Mouse (Mus musculus): ENCODE results near the gene Incenp. TPM values are rescaled to one million over a fixed set of nuclear protein-coding genes. Genes with fewer than 3 reads are reported as not detected.
A peak's percentile ranks its signal among the peaks of the same experiment; 100 is the strongest.

Gene Incenp
- total RNA-seq (2014; fragmentation: Nextera tagmentation) (147 and 222 TPM in 2 replicates), total RNA-seq (2017) (82.0 and 83.4 TPM in 2 replicates)

GRCm38 (mm10) chr19:9899072-9899779, at the start of gene Incenp:
Gene Incenp (minus strand): TSS chr19:9899551.
- ATAC-seq (replicated peaks; ENCODE audit: low FRiP score, low TSS enrichment, poor library complexity, severe bottlenecking): peak; percentile 99

- no peak for ATAC-seq (replicated peaks; ENCODE audit: low FRiP score, low TSS enrichment, poor library complexity, severe bottlenecking)
These were observed 47.6 kb upstream of the Incenp start for GRCm38 (mm10) chr19:9946986-9947385.

- no peak for ATAC-seq (replicated peaks; ENCODE audit: low FRiP score, low TSS enrichment, poor library complexity, severe bottlenecking)
These were observed 46.6 kb upstream of the Incenp start for GRCm38 (mm10) chr19:9945800-9946564.

- ATAC-seq (replicated peaks; ENCODE audit: low FRiP score, low TSS enrichment, poor library complexity, severe bottlenecking): no peak
These were observed 43.5 kb upstream of the Incenp start for GRCm38 (mm10) chr19:9942539-9943533.

GRCm38 (mm10) chr19:9941809-9942208, 42.5 kb upstream of the Incenp start:
- ATAC-seq (replicated peaks; ENCODE audit: low FRiP score, low TSS enrichment, poor library complexity, severe bottlenecking): no peak

GRCm38 (mm10) chr19:9940903-9941302, 41.6 kb upstream of the Incenp start:
- no peak for ATAC-seq (replicated peaks; ENCODE audit: low FRiP score, low TSS enrichment, poor library complexity, severe bottlenecking)

GRCm38 (mm10) chr19:9939841-9940240, 40.5 kb upstream of the Incenp start:
- ATAC-seq (replicated peaks; ENCODE audit: low FRiP score, low TSS enrichment, poor library complexity, severe bottlenecking): no peak

GRCm38 (mm10) chr19:9938824-9939303, 39.5 kb upstream of the Incenp start:
- peak; percentile 90 for ATAC-seq (replicated peaks; ENCODE audit: low FRiP score, low TSS enrichment, poor library complexity, severe bottlenecking)

- ATAC-seq (replicated peaks; ENCODE audit: low FRiP score, low TSS enrichment, poor library complexity, severe bottlenecking): no peak
These were observed 38.9 kb upstream of the Incenp start for GRCm38 (mm10) chr19:9938156-9938823.

GRCm38 (mm10) chr19:9937428-9937827, 38.1 kb upstream of the Incenp start:
- no peak for ATAC-seq (replicated peaks; ENCODE audit: low FRiP score, low TSS enrichment, poor library complexity, severe bottlenecking)

GRCm38 (mm10) chr19:9936579-9936978, 37.2 kb upstream of the Incenp start:
- ATAC-seq (replicated peaks; ENCODE audit: low FRiP score, low TSS enrichment, poor library complexity, severe bottlenecking): no peak

- no peak for ATAC-seq (replicated peaks; ENCODE audit: low FRiP score, low TSS enrichment, poor library complexity, severe bottlenecking)
These were observed 34.6 kb upstream of the Incenp start for GRCm38 (mm10) chr19:9933908-9934307.

GRCm38 (mm10) chr19:9931167-9931607, 31.8 kb upstream of the Incenp start:
- 0 out of 2 replicates have a peak, but pooled peaks have one; percentile 47 for ATAC-seq (replicated peaks; ENCODE audit: low FRiP score, low TSS enrichment, poor library complexity, severe bottlenecking)

- ATAC-seq (replicated peaks; ENCODE audit: low FRiP score, low TSS enrichment, poor library complexity, severe bottlenecking): no peak
These were observed 28.7 kb upstream of the Incenp start for GRCm38 (mm10) chr19:9928089-9928488.

- no peak for ATAC-seq (replicated peaks; ENCODE audit: low FRiP score, low TSS enrichment, poor library complexity, severe bottlenecking)
These were observed 25.5 kb upstream of the Incenp start for GRCm38 (mm10) chr19:9924769-9925272.

- peak; percentile 36; the same call in 1 of the 2 replicates for ATAC-seq (replicated peaks; ENCODE audit: low FRiP score, low TSS enrichment, poor library complexity, severe bottlenecking)
These were observed 24.9 kb upstream of the Incenp start for GRCm38 (mm10) chr19:9924034-9924768.

GRCm38 (mm10) chr19:9923048-9923447, 23.7 kb upstream of the Incenp start:
- no peak for ATAC-seq (replicated peaks; ENCODE audit: low FRiP score, low TSS enrichment, poor library complexity, severe bottlenecking)

GRCm38 (mm10) chr19:9922228-9922627, 22.9 kb upstream of the Incenp start:
- ATAC-seq (replicated peaks; ENCODE audit: low FRiP score, low TSS enrichment, poor library complexity, severe bottlenecking): no peak
